Comparison of ENCODE assay signal across 8 mouse cellular contexts in the genomic region with DNA sequence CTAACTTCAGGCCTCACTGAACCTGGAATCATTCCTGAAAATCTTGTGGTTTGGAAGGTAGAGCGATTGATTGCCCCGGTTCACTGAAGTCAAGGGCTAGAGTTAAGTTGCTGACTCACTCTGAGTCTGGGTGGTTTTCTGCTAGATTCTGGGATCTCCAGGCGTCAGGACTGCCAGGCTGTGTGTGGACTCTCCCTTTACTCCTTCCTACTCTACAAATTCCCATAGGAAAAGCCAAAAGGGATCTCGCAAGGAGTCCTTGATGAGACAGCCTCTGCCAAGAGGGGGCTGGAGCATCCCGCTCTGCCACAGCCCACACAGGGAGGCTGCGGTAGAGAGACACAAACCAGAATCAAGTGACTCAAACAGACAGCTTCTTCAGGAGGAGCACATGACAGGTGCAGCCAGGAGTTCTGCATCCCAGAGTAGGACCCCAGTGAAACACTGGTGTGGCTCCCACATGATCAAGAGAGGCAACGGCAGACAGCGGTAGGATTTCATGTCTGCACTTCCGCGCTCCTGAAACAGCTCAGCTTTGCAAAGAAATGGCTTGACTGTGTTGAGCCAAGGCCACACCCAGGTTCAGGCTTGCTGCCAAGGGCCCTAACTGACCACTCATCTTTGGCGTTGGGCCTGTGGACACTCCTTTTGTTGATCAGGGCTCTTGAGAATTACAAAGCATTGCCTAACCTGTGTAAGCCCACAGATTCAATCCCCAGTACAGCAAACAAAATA. TPM values are rescaled to one million over a fixed set of nuclear protein-coding genes. Genes with fewer than 3 reads are reported as not detected.
DNase-seq lines count a peak whose midpoint lies in the region; ATAC-seq and TF ChIP-seq lines count a peak whose summit lies in the region.

No protein-coding gene starts in this region.

- DNase-seq in layer of hippocampus, postnatal 10 days (ENCODE audit: low spot score in 2 of 2), result peak; percentile 22 to 30
- no peak for DNase-seq in layer of hippocampus, postnatal 25 days (ENCODE audit: extremely low spot score in 1 of 2, low spot score in 1 of 2)
- DNase-seq in Patski (ENCODE audit: low read depth, low spot score), result peak; percentile 61
- DNase-seq in gastrocnemius, postnatal 14 days, result peak; percentile 85
- no peak for DNase-seq in limb, embryonic 10.5 days (ENCODE audit: low spot score)
- no peak for DNase-seq in yolk sac, embryonic 10.5 days (ENCODE audit: low spot score)
- DNase-seq in spleen, adult 18-20 months, result no peak

- peak; percentile 75 for ATAC-seq in Patski
- no peak for ATAC-seq in CD4-positive, CD25-positive, alpha-beta regulatory T cell, adult 4 months

- peaks cover 24% of the 10 kb centered on the region for H3K4me1 ChIP-seq in limb, embryonic 10.5 days

- TF ChIP-seq CTCF in Patski (IDR thresholded peaks at IDR 0.05), result no peak

- in situ Hi-C loops in Patski (cut with MboI; ENCODE audit: low pct_unique_long_range_greater_than_20kb), result loop anchor here (5.0 to 25.0 kb wide), 2 partner anchors 39 to 884 kb away; partner anchors contain the start of gene Rock2

- no peak overlapping the region for H3K4me3 ChIP-seq in limb, embryonic 10.5 days

- 0 out of 2 replicates have a peak overlapping the region, but pooled peaks have one; percentile 3 for H3K27ac ChIP-seq in limb, embryonic 10.5 days

- no peaks in the 10 kb centered on the region for H3K36me3 ChIP-seq in limb, embryonic 10.5 days

- 91% methylated on average over 11 of the region's 11 CpGs for WGBS in limb, embryonic 10.5 days

- POLR2A ChIA-PET in Patski (lab: Charles Lee), result interaction anchor here (0.7 to 5.0 kb wide), 2 partner anchors 14 to 42 kb away, joined by 3 to 27 read pairs; partner anchors contain the start of gene Rock2

- intact Hi-C loops in gastrocnemius, postnatal 14 days (cut with DNase I; ENCODE audit: low total_unique reads), result no loop called here

- CTCF ChIA-PET in Patski (lab: Charles Lee), result no interaction called here

- H3K27me3 ChIP-seq in Patski, result no peaks in the 10 kb centered on the region
- no peaks in the 10 kb centered on the region for H3K27me3 ChIP-seq in limb, embryonic 10.5 days (ENCODE audit: low read depth, poor library complexity, severe bottlenecking)

- no peaks in the 10 kb centered on the region for H3K9me3 ChIP-seq in limb, embryonic 10.5 days (replicated peaks)

RNA-seq across cellular contexts. Expression of gene Rock2, which starts 41.1 kb away (rescaled TPM):
- total RNA-seq in layer of hippocampus, postnatal 10 days (2021), result 10 to 100 TPM; 79.1 to 79.4 TPM
- total RNA-seq in layer of hippocampus, postnatal 25 days (2021), result 100 to 1,000 TPM; 120 to 134 TPM
- polyA plus RNA-seq in Patski (2021), result 72.1 TPM
- 10 to 100 TPM; 71.6 to 76.3 TPM for total RNA-seq in gastrocnemius, postnatal 14 days (2021)
- polyA plus RNA-seq in limb, embryonic 10.5 days (2016; fragmentation: Nextera tagmentation; extraction: Ambion mirVana), result 10.1 and 12.5 TPM in 2 replicates
- polyA plus RNA-seq in CD4-positive, CD25-positive, alpha-beta regulatory T cell, adult 4 months (2017; shearing (Covaris generic)), result 10 to 100 TPM; 14.1 to 18.1 TPM

RNA-seq across cellular contexts. Expression of gene E2f6, which starts 42.8 kb away (rescaled TPM):
- 10 to 100 TPM; 23.2 to 24.5 TPM for total RNA-seq in layer of hippocampus, postnatal 10 days (2021)
- total RNA-seq in layer of hippocampus, postnatal 25 days (2021), result 10 to 100 TPM; 29.7 TPM
- 35.3 TPM for polyA plus RNA-seq in Patski (2021)
- total RNA-seq in gastrocnemius, postnatal 14 days (2021), result 10 to 100 TPM; 55.0 to 62.3 TPM
- 67.3 and 67.5 TPM in 2 replicates for polyA plus RNA-seq in limb, embryonic 10.5 days (2016; fragmentation: Nextera tagmentation; extraction: Ambion mirVana)
- 1 to 10 TPM; 2.6 to 3.7 TPM for polyA plus RNA-seq in CD4-positive, CD25-positive, alpha-beta regulatory T cell, adult 4 months (2017; shearing (Covaris generic))

RNA-seq across cellular contexts. Expression of gene Greb1, which starts 52.9 kb away (rescaled TPM):
- total RNA-seq in layer of hippocampus, postnatal 10 days (2021), result under 1 TPM; 0.57 to 0.76 TPM
- under 1 TPM; 0.85 to 0.91 TPM for total RNA-seq in layer of hippocampus, postnatal 25 days (2021)
- polyA plus RNA-seq in Patski (2021), result 0.04 TPM
- total RNA-seq in gastrocnemius, postnatal 14 days (2021), result 1 to 10 TPM in 1 of 2 experiments, under 1 TPM in 1; 0.70 to 1.1 TPM
- polyA plus RNA-seq in limb, embryonic 10.5 days (2016; fragmentation: Nextera tagmentation; extraction: Ambion mirVana), result 16.9 and 17.4 TPM in 2 replicates
- under 1 TPM; 0.05 to 0.13 TPM for polyA plus RNA-seq in CD4-positive, CD25-positive, alpha-beta regulatory T cell, adult 4 months (2017; shearing (Covaris generic))

Comparison
In these comparisons a context has a peak if more than half of its experiments do, and no peak if none do; other contexts are left out.
1. DNase-seq: peak in layer of hippocampus, postnatal 10 days (2 of 2), Patski (single experiment) and gastrocnemius, postnatal 14 days (single experiment); none in layer of hippocampus, postnatal 25 days (0 of 2), limb, embryonic 10.5 days (single experiment), yolk sac, embryonic 10.5 days (single experiment) and spleen, adult 18-20 months (0 of 2).